Mouse (Mus musculus): ENCODE results near the gene Mdm2. TPM values are rescaled to one million over a fixed set of nuclear protein-coding genes. Genes with fewer than 3 reads are reported as not detected.
"Not testable (repeated sequence)": the region's sequence is repeated elsewhere in the genome, so short reads cannot be mapped to it uniquely, and the experiment has no call there.

Mdm2 gene
- polyA plus RNA-seq, 1 experiment from 2014 or later: 63.5 TPM

DNA sequence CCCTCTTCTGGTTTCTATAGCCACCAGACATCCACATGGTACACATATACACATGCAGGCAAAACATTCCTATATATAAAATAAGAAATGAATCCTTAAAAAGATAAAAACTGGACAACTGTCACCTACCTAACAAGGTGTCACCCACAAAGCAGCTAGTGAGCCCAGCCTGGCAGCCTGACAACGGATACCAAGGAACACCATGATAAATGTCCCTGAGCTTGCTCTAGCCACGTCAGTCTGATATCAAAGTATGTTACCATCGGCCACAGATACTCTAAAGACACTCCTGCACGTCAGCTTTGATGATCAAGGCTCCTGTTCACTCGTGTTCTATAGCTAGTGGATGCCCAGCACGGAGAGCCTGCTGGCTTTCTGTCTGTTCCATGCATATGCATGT is 4.1 kb downstream of the Mdm2 start:
- Histone ChIP-seq H3K9me3 (no peaks in the 10 kb centered on the region), H3K36me3 (peaks cover 53% of the 10 kb centered on the region), H3K27me3 (no peaks in the 10 kb centered on the region), H3K4me2 (replicated peaks) (no peak overlapping the region), H3K4me1 (peaks cover 24% of the 10 kb centered on the region), H3K4me3 (no peak overlapping the region), H3K9ac (replicated peaks) (no peak overlapping the region), H3K27ac (replicated peaks) (no peak overlapping the region)
- no peak for ATAC-seq (replicated peaks)
- 93% methylated on average over 6 of the region's 6 CpGs for WGBS

DNA sequence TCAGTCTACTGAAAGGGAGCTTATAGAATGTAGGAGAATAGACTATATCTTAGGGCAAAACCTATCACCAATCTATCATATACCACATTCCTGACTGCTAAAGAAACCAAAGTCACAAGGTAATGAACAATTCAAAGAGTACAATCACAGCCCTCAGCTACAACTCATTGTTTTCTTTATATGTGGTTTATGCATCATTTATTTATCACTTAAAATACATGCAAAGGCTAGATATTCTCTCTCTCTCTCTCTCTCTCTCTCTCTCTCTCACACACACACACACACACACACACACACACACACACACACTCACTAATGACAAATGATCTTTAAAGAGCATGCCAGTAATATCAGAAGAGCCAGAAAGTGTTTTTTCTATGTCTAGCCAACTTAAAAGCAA is 4.8 kb downstream of the Mdm2 start:
- H3K4me2 ChIP-seq (replicated peaks): no peak overlapping the region
- peaks cover 20% of the 10 kb centered on the region for H3K4me1 ChIP-seq
- H3K27ac ChIP-seq (replicated peaks): no peak overlapping the region
- H3K9me3 ChIP-seq: no peaks in the 10 kb centered on the region
- no peak overlapping the region for H3K4me3 ChIP-seq
- no peak overlapping the region for H3K9ac ChIP-seq (replicated peaks)
- peaks cover 58% of the 10 kb centered on the region for H3K36me3 ChIP-seq
- ATAC-seq (replicated peaks): no peak
- H3K27me3 ChIP-seq: no peaks in the 10 kb centered on the region

DNA sequence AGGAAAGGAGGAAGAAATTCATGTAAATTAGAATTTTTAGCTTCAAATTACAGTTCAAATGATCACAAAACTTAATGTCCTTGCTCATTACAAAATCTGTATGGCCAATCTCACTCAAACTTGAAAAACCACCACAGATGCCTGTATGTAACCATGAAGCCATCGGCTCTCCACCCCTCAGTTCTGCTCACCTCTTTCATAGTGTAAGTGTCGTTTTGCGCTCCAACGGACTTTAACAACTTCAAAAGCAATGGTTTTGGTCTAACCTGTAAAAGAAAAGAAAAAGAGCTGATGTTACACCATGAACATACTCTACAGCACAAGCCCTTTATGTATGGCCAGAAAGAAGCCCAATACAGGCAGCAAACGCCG is 5.6 kb downstream of the Mdm2 start:
- no peak overlapping the region for H3K27ac ChIP-seq (replicated peaks)
- no peak overlapping the region for H3K9ac ChIP-seq (replicated peaks)
- H3K4me1 ChIP-seq: peaks cover 20% of the 10 kb centered on the region
- peaks cover 66% of the 10 kb centered on the region for H3K36me3 ChIP-seq
- no peak overlapping the region for H3K4me2 ChIP-seq (replicated peaks)
- ATAC-seq (replicated peaks): no peak
- 94% methylated on average over 6 of the region's 6 CpGs for WGBS
- H3K27me3 ChIP-seq: no peaks in the 10 kb centered on the region
- no peaks in the 10 kb centered on the region for H3K9me3 ChIP-seq
- no peak overlapping the region for H3K4me3 ChIP-seq

DNA sequence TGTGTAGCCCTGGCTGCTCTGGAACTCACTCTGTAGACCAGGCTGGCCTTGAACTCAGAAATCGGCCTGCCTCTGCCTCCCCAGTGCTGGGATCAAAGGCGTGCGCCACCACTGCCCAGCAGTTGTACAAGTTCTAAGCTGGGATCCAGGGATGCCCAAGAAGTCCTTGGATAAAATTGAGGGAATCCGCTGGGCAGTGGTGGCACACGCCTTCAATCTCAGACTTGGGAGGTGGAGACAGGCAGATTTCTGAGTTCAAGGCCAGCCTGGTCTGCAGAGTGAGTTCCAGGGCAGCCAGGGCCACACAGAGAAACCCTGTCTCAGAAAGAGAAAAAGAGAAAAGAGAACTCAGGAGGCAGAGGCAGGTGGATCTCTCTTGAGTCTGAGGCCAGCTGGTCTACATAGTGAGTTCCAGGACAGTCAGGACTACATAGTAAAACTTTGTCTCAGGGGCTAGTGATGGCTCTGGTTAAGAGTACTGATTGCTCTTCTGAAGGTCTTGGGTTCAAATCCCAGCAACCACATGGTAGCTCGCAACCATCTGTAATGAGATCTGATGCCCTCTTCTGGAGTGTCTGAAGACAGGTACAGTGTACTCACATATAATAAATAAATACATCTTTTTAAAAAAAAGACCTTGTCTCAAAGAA is 6.1 kb downstream of the Mdm2 start:
- not testable (repeated sequence) for H3K9ac ChIP-seq (replicated peaks); H3K27ac ChIP-seq (replicated peaks); H3K4me3 ChIP-seq; ATAC-seq (replicated peaks); H3K27me3 ChIP-seq; H3K4me2 ChIP-seq (replicated peaks); H3K9me3 ChIP-seq
- Histone ChIP-seq H3K4me1 (peaks cover 18% of the 10 kb centered on the region), H3K36me3 (peaks cover 71% of the 10 kb centered on the region)
- WGBS: 96% methylated on average over 6 of the region's 6 CpGs

DNA sequence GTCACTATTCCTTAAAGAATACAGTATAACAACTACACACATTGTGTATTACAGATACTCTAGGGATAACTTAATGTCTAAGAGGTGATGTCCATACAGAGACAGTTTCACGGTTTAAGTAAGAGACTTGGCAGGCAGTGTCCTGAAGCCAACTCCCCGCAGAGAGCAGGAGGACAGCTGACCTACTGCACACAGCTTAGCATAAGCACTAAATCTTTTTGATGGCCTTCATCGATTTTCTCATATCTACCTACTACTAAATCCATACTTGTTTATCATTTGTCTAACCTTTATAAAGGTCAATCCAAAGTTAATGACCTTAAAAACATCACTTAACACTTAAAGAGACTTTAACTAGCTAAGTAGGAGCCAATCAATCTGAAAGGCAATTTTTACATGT is 7.1 kb downstream of the Mdm2 start:
- H3K9ac ChIP-seq (replicated peaks): no peak overlapping the region
- H3K36me3 ChIP-seq: peaks cover 80% of the 10 kb centered on the region
- peaks cover 9% of the 10 kb centered on the region; the same call in 1 of the 2 replicates for H3K4me1 ChIP-seq
- no peak overlapping the region for H3K27ac ChIP-seq (replicated peaks)
- WGBS: 95% methylated on average over 3 of the region's 3 CpGs
- H3K4me3 ChIP-seq: no peak overlapping the region
- H3K9me3 ChIP-seq: no peaks in the 10 kb centered on the region
- ATAC-seq (replicated peaks): no peak
- H3K4me2 ChIP-seq (replicated peaks): no peak overlapping the region
- H3K27me3 ChIP-seq: no peaks in the 10 kb centered on the region

DNA sequence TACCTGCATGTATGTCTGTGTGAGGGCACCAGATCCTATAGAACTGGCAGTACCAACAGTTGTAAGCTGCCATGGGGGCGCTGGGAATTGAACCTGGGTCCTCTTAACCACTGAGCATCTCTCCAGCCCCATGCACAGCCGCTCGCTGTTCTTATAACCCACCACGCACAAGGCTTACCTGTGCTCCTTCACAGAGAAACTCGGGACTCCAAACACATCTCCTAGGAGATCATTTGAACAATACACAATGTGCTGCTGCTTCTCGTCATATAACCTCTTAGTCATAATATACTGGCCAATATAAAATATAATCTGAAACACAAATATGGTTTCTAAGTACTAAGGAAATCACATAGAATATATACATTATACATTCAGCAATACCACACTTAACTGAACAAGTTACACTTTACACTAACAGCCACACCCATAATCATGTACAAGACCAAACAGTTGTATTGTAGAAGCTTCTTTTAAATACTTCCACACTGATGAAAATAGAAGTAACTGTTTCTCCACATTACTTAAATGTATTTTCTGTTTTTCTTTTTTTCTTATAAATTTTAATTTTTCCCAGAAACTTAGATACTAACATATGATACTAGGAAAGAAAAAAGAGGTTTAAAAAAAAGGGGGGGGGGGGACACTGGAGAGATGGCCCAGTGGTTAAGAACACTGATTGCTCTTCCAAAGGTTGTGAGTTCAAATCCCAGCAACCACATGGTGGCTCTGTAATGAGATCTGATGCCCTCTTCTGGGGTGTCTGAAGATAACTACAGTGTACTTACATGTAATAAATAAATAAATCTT is 8.3 kb downstream of the Mdm2 start:
- ATAC-seq (replicated peaks): no peak
- Histone ChIP-seq H3K36me3 (peaks cover 90% of the 10 kb centered on the region), H3K27me3 (no peaks in the 10 kb centered on the region), H3K9ac (replicated peaks) (no peak overlapping the region), H3K27ac (replicated peaks) (no peak overlapping the region), H3K4me3 (no peak overlapping the region), H3K9me3 (no peaks in the 10 kb centered on the region), H3K4me2 (replicated peaks) (no peak overlapping the region), H3K4me1 (peaks cover 9% of the 10 kb centered on the region; the same call in 1 of the 2 replicates)
- WGBS: 96% methylated on average over 6 of the region's 6 CpGs

DNA sequence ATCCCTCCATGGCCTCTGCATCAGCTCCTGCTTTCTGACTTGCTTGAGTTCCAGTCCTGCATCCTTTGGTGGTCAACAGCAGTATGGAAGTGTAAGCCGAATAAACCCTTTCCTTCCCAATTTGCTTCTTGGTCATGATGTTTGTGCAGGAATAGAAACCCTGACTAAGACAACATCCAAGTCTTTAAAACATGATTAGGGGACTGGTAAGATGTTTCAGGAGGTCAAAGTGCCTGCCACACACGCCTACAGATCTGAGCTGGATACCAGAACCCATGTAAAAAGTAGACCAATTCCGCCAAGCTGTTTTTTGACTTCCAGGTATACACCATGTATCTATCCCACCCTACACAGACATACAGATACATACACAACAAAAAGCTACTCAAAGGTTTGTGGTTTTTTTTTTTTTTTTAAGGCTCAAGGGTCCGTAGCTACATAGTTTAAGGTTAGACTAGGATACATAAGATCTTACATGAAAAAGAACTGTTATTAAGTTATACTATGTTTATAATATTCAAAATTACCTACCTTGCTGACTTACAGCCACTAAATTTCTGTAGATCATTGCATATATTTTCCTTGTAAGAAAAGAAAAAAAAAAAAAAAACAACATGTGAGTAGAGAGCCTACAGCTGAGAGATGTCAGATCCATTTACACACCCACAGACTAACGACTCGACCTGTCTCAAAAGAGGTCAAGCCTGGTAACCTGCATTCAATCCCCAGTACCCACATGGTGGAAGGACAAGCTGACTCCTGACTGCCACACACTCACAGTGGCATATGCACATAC is 9.3 kb downstream of the Mdm2 start:
- Histone ChIP-seq H3K9me3 (no peaks in the 10 kb centered on the region), H3K27me3 (no peaks in the 10 kb centered on the region), H3K9ac (replicated peaks) (no peak overlapping the region), H3K4me3 (no peak overlapping the region), H3K4me1 (0 out of 2 replicates have a peak, but pooled peaks cover under 1% of the 10 kb centered on the region), H3K27ac (replicated peaks) (no peak overlapping the region), H3K4me2 (replicated peaks) (no peak overlapping the region), H3K36me3 (peaks cover 91% of the 10 kb centered on the region)
- WGBS: 92% methylated on average over 6 of the region's 6 CpGs
- no peak for ATAC-seq (replicated peaks)

DNA sequence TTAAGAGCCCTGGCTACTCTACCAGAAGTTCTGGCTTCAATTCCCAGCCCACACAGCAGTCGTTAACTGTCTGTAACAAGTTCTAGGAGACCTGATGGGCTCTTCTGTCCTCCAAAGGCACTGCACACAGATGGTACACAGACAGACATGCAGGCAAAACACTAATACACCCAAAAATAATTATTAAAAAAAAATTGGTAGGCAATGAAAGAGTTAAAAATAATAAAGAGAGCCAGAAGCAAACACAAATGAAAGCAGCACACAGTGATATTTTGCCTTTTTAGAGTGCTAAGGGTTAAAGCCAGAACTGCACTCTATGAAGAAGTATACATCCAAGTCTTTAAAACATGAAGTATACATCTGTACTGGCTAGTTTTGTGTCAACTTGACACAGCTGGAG is 10.1 kb downstream of the Mdm2 start:
- no peaks in the 10 kb centered on the region for H3K27me3 ChIP-seq
- no peak for ATAC-seq (replicated peaks)
- no peak overlapping the region for H3K9ac ChIP-seq (replicated peaks)
- 91% methylated on average over 1 of the region's 1 CpGs for WGBS
- H3K9me3 ChIP-seq: no peaks in the 10 kb centered on the region
- H3K4me2 ChIP-seq (replicated peaks): no peak overlapping the region
- no peak overlapping the region for H3K4me3 ChIP-seq
- no peaks in the 10 kb centered on the region for H3K4me1 ChIP-seq
- peaks cover 94% of the 10 kb centered on the region for H3K36me3 ChIP-seq
- no peak overlapping the region for H3K27ac ChIP-seq (replicated peaks)

DNA sequence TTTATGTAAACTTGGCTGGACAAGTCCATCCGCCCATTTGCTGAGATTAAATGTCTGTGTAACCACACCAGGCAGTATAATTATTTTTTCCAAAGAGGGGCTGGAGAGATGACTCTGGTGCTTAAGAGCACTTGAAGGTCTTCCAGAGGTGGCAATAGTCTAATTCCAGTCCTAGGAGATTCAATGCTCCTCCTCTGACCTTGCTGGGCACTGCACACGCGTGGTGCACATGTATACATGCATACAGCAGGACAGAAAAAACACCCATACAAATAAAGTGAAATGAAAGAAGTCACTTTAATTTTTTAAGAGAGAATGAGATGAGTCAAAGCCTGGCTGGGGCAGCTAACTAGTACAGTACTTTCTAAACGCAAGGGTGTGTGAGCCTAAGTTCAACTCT is 10.6 kb downstream of the Mdm2 start:
- no peak for ATAC-seq (replicated peaks)
- H3K4me1 ChIP-seq: no peaks in the 10 kb centered on the region
- no peak overlapping the region for H3K9ac ChIP-seq (replicated peaks)
- no peaks in the 10 kb centered on the region for H3K27me3 ChIP-seq
- 96% methylated on average over 4 of the region's 4 CpGs for WGBS
- H3K4me2 ChIP-seq (replicated peaks): no peak overlapping the region
- no peaks in the 10 kb centered on the region for H3K9me3 ChIP-seq
- H3K36me3 ChIP-seq: peaks cover 94% of the 10 kb centered on the region
- no peak overlapping the region for H3K27ac ChIP-seq (replicated peaks)
- H3K4me3 ChIP-seq: no peak overlapping the region

DNA sequence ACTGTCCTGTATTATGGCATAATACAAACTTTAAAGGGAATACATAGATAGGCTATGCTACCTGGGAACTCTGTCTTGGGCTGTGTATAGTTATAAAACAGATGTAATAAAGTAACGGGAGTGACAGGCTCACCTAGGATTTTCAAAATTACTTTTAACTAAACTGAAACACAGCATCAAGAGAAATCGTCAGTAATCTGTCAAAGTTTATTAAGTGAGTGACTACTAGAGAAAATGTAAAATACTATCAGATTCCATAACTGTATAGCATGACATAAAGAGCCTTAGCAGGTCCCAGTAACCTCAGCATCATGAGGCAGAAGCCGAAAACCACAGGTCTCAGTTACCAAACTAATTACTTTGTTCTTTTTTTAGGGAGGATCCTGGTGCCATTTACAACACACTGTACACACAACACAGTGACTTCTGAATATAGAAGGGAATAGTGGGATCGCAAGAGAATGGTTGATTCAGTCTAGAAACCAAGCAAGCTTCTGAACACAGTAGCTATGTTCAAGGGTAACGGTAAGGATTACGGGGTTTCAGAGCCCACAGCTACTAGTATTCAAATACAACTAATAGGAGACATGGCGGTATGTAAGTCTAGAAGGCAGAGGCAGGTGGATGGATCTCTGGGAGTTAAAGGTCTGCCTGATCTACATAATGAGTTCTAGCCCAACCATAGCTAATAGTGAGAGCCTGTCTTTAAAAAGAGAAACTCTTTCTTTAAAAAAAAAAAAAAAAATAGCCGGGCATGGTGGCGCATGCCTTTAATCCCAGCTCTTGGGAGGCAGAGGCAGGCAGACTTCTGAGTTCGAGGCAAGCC is 12.0 kb downstream of the Mdm2 start:
- Histone ChIP-seq H3K4me3 (no peak overlapping the region), H3K4me2 (replicated peaks) (no peak overlapping the region), H3K9ac (replicated peaks) (no peak overlapping the region), H3K27me3 (no peaks in the 10 kb centered on the region), H3K27ac (replicated peaks) (no peak overlapping the region), H3K36me3 (peaks cover 94% of the 10 kb centered on the region), H3K4me1 (no peaks in the 10 kb centered on the region), H3K9me3 (no peaks in the 10 kb centered on the region)
- ATAC-seq (replicated peaks): no peak
- 96% methylated on average over 10 of the region's 10 CpGs for WGBS

DNA sequence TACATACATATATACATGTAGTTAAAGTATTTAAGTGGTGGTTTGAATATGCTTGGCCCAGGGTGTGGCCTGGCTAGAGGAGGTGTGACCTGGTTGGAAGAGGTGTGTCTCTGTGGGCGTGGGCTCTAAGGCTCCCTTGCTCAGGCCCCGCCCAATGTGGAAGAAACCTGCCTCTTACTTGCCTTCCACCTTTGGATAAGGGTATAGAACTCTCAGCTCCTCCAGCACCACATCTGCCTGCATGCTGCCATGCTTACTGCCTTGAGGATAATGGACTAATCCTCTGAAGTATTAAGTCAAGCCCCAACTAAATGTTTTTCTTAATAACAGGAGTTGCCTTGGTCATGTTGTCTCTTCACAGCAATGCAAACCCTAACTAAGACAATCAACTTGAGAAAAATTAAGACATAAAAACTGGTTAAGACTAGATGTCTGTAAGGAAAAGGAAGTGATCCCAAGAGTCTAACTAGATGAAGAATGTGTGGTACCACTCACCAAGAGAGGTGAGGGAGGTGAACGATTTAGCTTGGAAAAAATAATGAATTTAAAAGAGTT is 12.9 kb downstream of the Mdm2 start:
- H3K4me2 ChIP-seq (replicated peaks): no peak overlapping the region
- H3K27me3 ChIP-seq: no peaks in the 10 kb centered on the region
- ATAC-seq (replicated peaks): no peak
- no peaks in the 10 kb centered on the region for H3K4me1 ChIP-seq
- 92% methylated on average over 3 of the region's 3 CpGs for WGBS
- no peak overlapping the region for H3K9ac ChIP-seq (replicated peaks)
- no peaks in the 10 kb centered on the region for H3K9me3 ChIP-seq
- H3K36me3 ChIP-seq: peaks cover 90% of the 10 kb centered on the region
- no peak overlapping the region for H3K4me3 ChIP-seq
- H3K27ac ChIP-seq (replicated peaks): no peak overlapping the region

Data from forebrain, embryonic 15.5 days (tissue).